Mouse (Mus musculus) cerebellum, adult (tissue): Measurements from ENCODE around the gene Lancl2.

Experiments
- ATAC-seq: cut with Nextera tagmentation; 2 replicates; pipeline ENCODE4 v1.9.2; 2017; ENCODE audit warnings: mild to moderate bottlenecking, moderate library complexity, mixed read lengths; ENCODE audit not compliant: insufficient number of reproducible peaks, low FRiP score, low TSS enrichment

Lancl2 gene

GRCm38 (mm10) chr6:57702376-57702742 is at the start of gene Lancl2:
Gene Lancl2 (plus strand): TSS chr6:57702540.
- peak; percentile 23 for ATAC-seq

- no peak for ATAC-seq
Observed at GRCm38 (mm10) chr6:57661295-57661694, 41.0 kb upstream of the Lancl2 start.

DNA sequence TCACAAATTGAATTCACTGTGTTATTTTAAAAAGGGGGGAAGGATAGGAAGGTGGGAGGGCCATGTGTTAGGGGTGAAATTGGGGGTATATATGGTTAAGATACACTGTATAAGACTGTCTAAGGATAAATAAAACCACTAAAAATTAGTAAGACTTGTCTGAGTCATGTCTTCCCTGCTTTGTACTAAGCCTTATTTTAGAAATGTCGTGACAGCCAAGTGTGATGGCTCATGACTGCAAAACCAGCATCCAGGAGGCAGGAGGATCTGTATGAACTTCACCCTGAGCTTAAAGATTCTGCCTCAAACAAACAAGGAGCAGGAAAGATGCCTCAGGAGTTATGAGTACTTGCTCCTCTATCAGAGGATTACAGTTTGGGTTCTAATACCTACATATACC is 18.2 kb upstream of the Lancl2 start:
- no peak for ATAC-seq

DNA sequence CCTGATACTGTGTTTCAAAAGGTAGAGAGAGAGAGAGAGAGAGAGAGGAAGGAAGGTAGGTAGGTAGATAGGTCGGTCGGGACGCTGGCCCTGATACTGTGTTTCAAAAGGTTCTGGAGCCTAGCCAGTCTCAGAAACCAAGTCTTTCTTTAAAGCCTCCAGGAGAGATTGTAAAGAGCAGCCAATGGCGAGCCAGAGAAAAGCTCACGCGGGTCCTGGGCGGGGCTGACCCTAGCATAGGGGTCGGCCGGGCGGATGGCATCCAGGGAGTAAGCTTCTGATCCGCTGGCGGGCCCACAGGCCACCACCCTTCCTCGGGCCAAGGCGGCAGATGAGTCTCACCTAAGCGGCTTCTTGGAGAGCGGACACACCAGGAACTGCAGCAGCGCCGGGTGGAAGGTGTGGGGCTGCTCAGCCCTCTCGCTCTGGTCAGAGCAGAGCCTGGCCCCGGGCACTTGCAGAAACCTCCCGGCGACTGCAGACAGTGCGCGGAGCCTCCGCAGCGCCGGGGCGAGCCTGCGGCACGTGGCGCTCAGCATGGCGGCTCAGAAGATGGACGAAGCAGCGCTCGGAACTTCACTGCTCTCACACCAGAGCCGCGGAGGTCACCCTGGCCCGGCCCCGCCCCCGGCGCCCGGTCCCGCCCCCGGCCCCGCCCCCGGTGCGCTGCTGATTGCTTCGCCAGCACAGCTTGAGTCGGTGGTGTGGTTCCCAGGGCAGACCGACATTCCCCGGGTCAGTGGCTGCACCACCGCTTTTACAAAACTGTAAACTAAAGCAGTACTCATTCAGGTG is 10.7 kb upstream of the Lancl2 start, which contains the start of gene Pyurf:
Gene Pyurf, minus strand, starts transcription at position 612 of the 795 bp plus-strand sequence.
- peak; percentile 98 for ATAC-seq

DNA sequence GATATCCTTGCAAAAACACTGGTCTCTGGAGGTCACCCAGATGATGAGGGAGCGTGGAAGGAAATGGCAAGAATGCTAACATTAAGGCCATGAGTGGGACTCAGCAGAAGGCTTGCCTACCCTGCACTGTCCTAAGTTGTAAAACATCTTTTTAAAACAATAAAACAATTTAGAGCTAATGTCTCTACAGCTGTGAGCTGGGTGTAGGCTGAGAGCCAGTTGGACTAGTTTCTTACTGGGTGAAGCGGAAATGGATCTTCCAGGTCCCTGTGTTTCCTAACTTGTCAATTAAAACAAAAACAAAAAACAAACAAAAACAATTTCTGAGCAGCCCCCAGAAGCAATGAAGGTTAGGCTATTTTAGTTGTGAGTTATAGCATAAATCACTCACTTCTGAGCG is 9.2 kb upstream of the Lancl2 start:
- no peak for ATAC-seq

DNA sequence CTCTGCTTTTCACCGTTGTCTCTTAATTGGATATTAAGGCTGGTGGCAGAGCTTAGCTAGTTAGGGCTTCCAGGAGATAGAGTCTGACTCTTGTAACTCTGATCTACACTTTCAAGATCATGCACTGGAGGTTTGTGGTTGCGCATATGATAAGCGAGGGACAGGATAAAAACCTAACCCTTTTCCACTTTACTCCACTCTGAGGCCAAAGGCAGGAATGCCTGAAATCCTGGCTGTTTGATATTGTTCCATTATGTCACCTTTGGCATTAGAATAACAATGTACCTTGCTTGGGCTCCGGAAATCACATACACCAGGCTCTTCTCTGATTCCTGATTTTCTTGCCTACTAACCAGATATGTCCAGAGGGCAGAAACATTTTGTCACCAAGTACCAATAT is 654 bp upstream of the Lancl2 start:
- ATAC-seq, result no peak

DNA sequence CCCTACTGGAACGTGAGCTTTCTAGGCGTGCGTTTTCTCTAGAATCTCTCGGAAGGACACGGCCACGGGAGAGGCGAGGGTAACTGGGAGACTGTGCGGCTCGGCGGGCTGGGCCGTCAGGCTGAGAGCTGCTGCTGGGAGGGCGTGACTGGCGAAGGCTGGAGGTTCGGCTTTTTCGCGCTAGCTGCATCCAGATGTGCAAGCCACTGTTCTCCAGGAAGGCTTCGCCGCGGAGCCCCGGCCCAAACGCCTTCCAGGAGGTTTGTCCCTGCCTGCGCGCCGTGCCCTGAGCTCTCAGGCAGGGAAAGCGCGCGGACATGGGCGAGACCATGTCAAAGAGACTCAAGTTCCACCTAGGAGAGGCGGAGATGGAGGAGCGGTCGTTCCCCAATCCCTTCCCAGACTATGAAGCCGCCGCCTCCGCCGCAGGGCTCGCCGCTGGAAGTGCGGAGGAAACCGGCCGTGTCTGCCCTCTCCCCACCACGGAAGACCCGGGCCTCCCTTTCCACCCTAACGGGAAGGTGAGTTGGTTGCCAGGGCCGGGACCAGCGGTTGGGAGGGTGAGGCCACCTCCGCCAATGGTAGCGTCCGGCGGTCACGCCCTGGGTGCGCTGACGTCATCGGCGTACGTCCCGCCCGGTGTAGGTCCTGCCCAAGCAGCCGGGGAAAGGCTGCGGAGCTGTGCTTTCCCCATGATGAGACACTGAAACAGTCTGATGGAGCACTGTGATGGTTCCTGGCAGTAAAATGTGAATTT is 581 bp downstream of the Lancl2 start:
- ATAC-seq, result peak; percentile 97

GRCm38 (mm10) chr6:57703703-57704102 is 1.4 kb downstream of the Lancl2 start:
- ATAC-seq, result peak; percentile 15

- no peak for ATAC-seq
Observed at GRCm38 (mm10) chr6:57706721-57707120, 4.4 kb downstream of the Lancl2 start.

DNA sequence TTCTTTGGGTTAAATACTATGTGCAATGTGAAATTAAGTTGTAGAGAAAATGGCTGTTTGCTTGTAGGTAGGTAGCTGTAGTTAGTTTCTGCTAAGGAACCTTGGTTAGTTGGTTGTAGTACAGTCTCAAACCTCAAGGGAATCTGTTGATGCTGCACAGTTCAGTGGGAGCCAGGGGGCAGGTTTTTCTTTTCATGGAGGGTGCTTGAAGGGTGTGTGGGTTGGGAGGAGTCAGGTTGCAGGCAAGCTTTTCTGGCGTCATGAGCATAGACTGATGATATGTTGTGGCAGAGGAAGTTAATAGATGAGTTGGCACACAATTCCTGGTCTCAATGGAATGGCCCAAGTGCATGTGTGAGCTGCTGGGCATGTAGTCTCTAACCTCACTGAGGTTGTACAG is 9.4 kb downstream of the Lancl2 start:
- ATAC-seq, result 0 out of 2 replicates have a peak, but pooled peaks have one; percentile 15

- no peak for ATAC-seq
Observed at GRCm38 (mm10) chr6:57721347-57721746, 19.0 kb downstream of the Lancl2 start.

GRCm38 (mm10) chr6:57742749-57743148 is 40.4 kb downstream of the Lancl2 start:
- ATAC-seq, result no peak

DNA sequence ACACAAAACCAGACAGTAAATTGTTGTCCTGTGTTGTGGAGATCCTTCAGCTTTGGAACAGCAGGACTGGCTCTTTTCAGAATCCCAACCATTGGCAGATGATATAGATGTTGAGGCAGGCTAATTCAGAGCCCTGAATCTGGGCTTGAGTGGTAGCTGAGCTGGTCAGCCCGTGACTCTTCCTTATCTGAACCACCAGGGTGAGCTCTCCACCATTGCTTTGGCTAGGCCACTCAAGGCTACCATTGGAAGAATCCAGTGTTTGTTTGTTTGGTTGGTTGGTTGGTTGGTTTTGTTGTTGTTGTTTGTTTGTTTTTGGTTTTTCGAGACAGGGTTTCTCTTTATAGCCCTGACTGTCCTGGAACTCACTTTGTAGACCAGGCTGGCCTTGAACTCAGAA is 41.0 kb downstream of the Lancl2 start:
- ATAC-seq, result no peak

DNA sequence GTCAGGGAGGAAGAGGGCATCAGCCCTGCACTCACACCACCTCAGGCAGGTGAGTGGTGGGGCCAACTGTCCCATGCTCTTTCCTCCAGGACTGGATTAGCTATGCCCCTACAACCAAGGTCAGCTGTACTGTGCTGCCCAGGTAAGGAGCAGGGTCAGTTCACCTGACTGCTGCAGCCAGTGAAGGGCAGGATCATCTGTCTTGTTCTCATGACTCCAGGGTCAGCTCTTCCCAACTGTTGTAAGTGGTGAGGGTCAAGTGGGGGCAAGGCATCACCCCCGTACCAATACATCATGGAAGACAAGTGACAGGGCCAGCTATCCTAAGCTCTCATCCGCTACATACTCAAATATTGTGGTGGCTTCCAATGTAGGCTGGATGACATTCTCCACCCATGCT is 41.8 kb downstream of the Lancl2 start:
- no peak for ATAC-seq

GRCm38 (mm10) chr6:57744974-57745747 is 42.8 kb downstream of the Lancl2 start:
- ATAC-seq, result no peak

DNA sequence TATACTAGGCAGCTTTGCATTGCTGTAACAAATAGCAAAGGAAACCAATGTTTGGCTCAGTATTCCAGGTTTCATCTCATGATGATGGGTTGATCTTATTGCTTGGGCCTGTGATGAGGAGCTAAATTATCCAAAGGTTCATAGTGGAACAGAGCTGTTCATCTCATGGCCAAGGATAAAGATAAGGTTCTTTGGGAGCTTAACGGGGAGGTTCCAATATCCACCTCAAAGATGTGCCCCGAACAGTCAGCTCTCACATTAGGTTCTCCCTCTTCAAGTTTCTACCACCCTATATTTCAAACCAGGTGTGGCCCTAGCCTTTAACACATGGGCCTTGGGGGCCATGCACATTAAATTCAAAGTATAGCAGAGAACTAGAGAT is 43.4 kb downstream of the Lancl2 start:
- ATAC-seq, result no peak

DNA sequence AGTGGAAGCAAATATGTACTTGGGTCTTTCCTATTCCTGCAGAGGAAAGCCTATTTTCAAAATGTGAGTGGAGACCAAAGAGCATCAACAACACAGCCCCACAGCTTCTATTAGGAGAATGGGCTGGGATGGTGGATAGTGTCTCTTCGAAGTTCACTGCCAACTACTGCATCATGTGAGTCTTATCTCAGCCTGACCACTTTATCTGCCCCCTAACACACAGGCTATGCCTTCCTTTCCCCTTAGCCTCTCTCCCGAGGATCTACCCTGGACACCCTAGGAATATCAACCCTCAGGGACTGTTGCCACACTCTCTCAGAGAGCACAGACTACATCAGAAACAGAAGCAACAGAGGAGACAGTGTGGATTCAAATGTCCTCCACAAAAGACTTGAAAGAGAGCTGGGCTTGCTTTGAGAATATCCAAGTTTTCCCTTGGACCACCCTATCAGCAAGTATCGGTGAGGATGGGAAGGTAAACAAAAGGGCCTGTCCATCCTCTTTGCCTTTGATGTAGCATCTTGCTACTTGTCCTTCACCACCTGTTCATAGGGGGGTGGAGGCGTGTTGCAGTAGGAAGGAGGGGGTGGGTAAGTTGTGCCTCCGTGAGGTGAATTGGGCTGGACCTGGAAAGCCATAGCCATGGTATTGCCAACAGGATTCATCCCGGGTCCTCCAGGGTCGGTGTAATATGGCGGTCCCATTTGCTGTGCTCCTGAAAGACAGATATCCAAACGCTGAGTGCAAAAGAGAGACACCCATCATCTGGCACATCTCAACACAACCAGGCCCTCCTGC is 51.8 kb downstream of the Lancl2 start:
- ATAC-seq, result no peak

- ATAC-seq, result no peak
Observed at GRCm38 (mm10) chr6:57763054-57763453, 60.7 kb downstream of the Lancl2 start.

DNA sequence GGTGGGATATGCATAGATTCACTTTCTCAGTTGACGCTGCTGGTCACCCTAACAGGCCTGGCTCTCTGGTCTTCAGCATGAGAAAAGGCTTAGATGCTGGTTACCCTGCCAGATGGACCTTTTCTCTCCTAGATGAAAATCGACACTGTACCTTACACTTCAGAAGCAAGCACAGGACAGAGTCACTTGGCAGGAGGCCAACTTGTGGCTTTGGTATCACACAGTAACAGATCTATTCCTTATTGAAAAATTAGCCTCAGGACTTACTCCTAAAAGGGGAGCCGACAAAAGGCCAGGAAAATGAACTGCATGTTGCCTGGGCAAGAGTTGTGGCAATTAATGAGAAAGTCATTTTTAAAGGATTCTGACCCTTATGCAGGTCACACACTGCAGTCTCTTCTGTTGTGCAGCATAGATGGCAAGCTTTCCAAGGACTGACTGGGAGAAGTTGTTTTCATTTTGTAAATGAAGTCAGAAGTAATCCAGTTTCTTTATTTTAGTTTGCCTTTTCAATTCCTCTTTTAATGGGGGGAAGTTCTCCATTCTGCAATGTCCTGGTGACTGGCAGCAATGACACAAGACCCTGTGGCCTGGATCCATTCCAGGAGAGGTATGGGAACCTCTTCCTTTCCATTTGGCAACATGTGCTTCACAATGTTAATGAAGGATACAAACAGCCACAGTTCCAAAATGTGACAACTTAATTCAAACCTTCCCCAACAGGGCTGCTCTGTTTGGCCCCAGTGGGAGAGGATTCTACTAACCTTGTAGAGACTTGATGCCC is 62.9 kb downstream of the Lancl2 start:
- ATAC-seq, result peak; percentile 62; the same call in 1 of the 2 replicates
